Mouse (Mus musculus): ENCODE results near the gene Fn3krp. TPM values are rescaled to one million over a fixed set of nuclear protein-coding genes. Genes with fewer than 3 reads are reported as not detected.
A peak's percentile ranks its signal among the peaks of the same experiment; 100 is the strongest.

Gene Fn3krp
- total RNA-seq, 1 experiment: 9.9 TPM

GRCm38 (mm10) chr11:121442076-121442475, 20.9 kb downstream of the Fn3krp start:
- Histone ChIP-seq H3K4me1 (ENCODE audit: control insufficient read depth in 2 of 2, insufficient read depth in 2 of 2, low read length in 2 of 2, poor library complexity in 1 of 2) (0 out of 4 replicates have a peak, but pooled peaks cover 0 to 2% of the 10 kb centered on the region in 2 experiments), H3K9ac (ENCODE audit: insufficient read depth, low read depth, low read length, poor library complexity, severe bottlenecking) (no peak overlapping the region), H3K9me3 (ENCODE audit: control insufficient read depth, insufficient read depth, low read depth, low read length) (no peaks in the 10 kb centered on the region), H3K36me3 (ENCODE audit: control insufficient read depth, insufficient read depth, low read length, poor library complexity, severe bottlenecking) (no peaks in the 10 kb centered on the region), H3K27ac (ENCODE audit: insufficient read depth, low read depth, low read length, poor library complexity, severe bottlenecking) (no peak overlapping the region), H3K4me3 (ENCODE audit: insufficient read depth in 1 of 2, low read depth in 1 of 2, low read length in 2 of 2, poor library complexity in 1 of 2, severe bottlenecking in 1 of 2) (no peak overlapping the region)
- in situ Hi-C loops (cut with MboI; ENCODE audit: low sequenced_read_pairs in 2 of 2, unreplicated experiment in 2 of 2): no loop called here
- TF ChIP-seq CHD2 (IDR thresholded peaks at IDR 0.05; ENCODE audit: low read depth, low read length) (no peak), ZC3H11A (IDR thresholded peaks at IDR 0.05; ENCODE audit: borderline replicate concordance, low read depth, low read length) (no peak)
- DNase-seq (ENCODE audit: low read depth, low spot score): no peak

- Histone ChIP-seq H3K9ac (ENCODE audit: insufficient read depth, low read depth, low read length, poor library complexity, severe bottlenecking) (no peak overlapping the region), H3K9me3 (ENCODE audit: control insufficient read depth, insufficient read depth, low read depth, low read length) (no peaks in the 10 kb centered on the region), H3K27ac (ENCODE audit: insufficient read depth, low read depth, low read length, poor library complexity, severe bottlenecking) (no peak overlapping the region), H3K4me1 (ENCODE audit: control insufficient read depth in 2 of 2, insufficient read depth in 2 of 2, low read length in 2 of 2, poor library complexity in 1 of 2) (peaks cover 2 to 4% of the 10 kb centered on the region in 2 experiments; a peak in 3 of 4 replicates), H3K4me3 (ENCODE audit: insufficient read depth in 1 of 2, low read depth in 1 of 2, low read length in 2 of 2, poor library complexity in 1 of 2, severe bottlenecking in 1 of 2) (peak overlapping the region; percentile 87 to 99; a peak in 3 of 4 replicates), H3K36me3 (ENCODE audit: control insufficient read depth, insufficient read depth, low read length, poor library complexity, severe bottlenecking) (peaks cover 5% of the 10 kb centered on the region; the same call in 1 of the 2 replicates)
- TF ChIP-seq MAFK (IDR thresholded peaks at IDR 0.05; ENCODE audit: insufficient read depth, low read depth, low read length) (no peak), HCFC1 (IDR thresholded peaks at IDR 0.05; ENCODE audit: borderline replicate concordance, insufficient read depth, low read length) (no peak), ZNF384 (IDR thresholded peaks at IDR 0.05; ENCODE audit: low read depth, low read length) (no peak), ZC3H11A (IDR thresholded peaks at IDR 0.05; ENCODE audit: borderline replicate concordance, low read depth, low read length) (no peak), CHD2 (IDR thresholded peaks at IDR 0.05; ENCODE audit: low read depth, low read length) (no peak)
- in situ Hi-C loops (cut with MboI; ENCODE audit: low sequenced_read_pairs in 2 of 2, unreplicated experiment in 2 of 2): no loop called here
- DNase-seq (ENCODE audit: low read depth, low spot score): no peak
Observed at GRCm38 (mm10) chr11:121451216-121451726, 30.1 kb downstream of the Fn3krp start.

DNA sequence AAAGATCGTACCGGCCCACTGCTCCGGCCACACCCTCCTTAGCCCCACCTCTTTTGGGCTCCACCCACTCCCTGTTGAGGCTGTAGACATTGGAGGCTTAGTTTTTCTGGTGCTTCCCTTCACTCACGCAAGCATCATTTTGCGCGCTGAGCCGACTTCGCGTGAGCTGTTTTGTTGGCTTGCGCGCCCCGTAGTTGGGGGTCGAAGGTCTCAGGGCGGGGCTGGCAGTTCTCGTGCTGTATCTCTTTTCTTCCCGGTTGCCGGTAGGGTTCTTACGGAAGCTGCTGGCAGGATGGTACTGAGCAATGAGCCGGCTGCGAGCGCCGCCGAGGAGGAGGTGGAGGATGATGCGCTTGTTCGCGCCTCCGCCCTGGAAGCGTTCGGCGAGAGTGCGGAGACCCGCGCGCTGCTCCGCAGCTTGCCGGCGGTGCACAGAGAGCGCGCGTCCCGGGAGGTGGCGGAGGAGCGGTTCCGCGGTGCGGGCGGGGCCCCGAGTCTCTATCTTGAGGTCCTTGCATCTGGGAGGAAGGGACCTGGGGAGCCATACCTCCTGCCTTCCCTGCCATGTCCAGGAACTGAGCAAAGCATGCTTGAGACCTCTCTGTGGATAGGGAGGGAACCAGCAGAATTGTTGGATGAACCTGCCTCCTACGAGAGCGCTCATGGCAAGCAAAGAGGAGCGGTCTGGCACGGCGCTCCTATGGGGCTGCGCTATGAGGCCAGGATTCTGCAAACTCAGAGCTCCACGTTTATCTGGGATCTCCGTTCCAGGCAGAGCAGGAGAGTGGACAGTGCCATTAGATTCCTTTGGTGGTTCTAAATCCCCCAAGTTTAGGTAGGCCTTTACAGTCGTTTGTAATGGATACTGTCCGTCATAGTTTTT, 30.8 kb downstream of the Fn3krp start, which contains the start of gene Tbcd:
TSS of gene Tbcd (plus strand) at position 197 of the 883 bp plus-strand sequence.
- in situ Hi-C loops (cut with MboI; ENCODE audit: low sequenced_read_pairs in 2 of 2, unreplicated experiment in 2 of 2): no loop called here
- peak; percentile 94 for DNase-seq (ENCODE audit: low read depth, low spot score)
- peak within 1 kb of the TSS; percentile 87 to 99 for H3K4me3 ChIP-seq (ENCODE audit: insufficient read depth in 1 of 2, low read depth in 1 of 2, low read length in 2 of 2, poor library complexity in 1 of 2, severe bottlenecking in 1 of 2)
- H3K9me3 ChIP-seq (ENCODE audit: control insufficient read depth, insufficient read depth, low read depth, low read length): no peaks in the 10 kb centered on the region
- H3K36me3 ChIP-seq (ENCODE audit: control insufficient read depth, insufficient read depth, low read length, poor library complexity, severe bottlenecking): peaks cover 5% of the 10 kb centered on the region; the same call in 1 of the 2 replicates
- H3K4me1 ChIP-seq (ENCODE audit: control insufficient read depth in 2 of 2, insufficient read depth in 2 of 2, low read length in 2 of 2, poor library complexity in 1 of 2): peaks cover 2 to 4% of the 10 kb centered on the region in 2 experiments; a peak in 3 of 4 replicates
- H3K9ac ChIP-seq (ENCODE audit: insufficient read depth, low read depth, low read length, poor library complexity, severe bottlenecking): peak within 1 kb of the TSS; percentile 81
- TF ChIP-seq MAFK (IDR thresholded peaks at IDR 0.05; ENCODE audit: insufficient read depth, low read depth, low read length) (0 out of 2 replicates have a peak, but pooled peaks have one; percentile 13), CHD2 (IDR thresholded peaks at IDR 0.05; ENCODE audit: low read depth, low read length) (peak; percentile 74; the same call in 1 of the 2 replicates), HCFC1 (IDR thresholded peaks at IDR 0.05; ENCODE audit: borderline replicate concordance, insufficient read depth, low read length) (peak; percentile 79), ZC3H11A (IDR thresholded peaks at IDR 0.05; ENCODE audit: borderline replicate concordance, low read depth, low read length) (no peak), ZNF384 (IDR thresholded peaks at IDR 0.05; ENCODE audit: low read depth, low read length) (no peak)
- no peak within 1 kb of the TSS; the same call in 1 of the 2 replicates for H3K27ac ChIP-seq (ENCODE audit: insufficient read depth, low read depth, low read length, poor library complexity, severe bottlenecking)

DNA sequence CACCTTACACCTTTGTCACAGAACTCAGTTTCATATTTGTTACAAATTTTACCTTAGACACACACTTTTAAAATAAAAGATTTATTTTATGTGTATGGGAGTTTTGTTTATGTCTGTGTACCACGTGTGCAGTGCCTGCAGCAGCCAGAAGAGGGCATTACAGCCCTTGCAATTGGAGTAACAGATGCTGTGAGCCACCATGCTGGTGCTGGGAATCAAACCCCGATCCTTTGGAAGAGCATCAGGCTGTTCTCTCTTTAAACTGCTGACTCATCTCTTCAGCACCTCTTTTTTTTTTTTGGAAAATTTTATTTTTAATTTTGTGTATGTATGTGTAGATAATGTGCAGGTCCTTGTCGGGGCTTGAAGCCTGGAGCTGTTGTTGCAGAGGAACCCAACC, 36.7 kb downstream of the Fn3krp start:
- Histone ChIP-seq H3K36me3 (ENCODE audit: control insufficient read depth, insufficient read depth, low read length, poor library complexity, severe bottlenecking) (peaks cover 16% of the 10 kb centered on the region), H3K27ac (ENCODE audit: insufficient read depth, low read depth, low read length, poor library complexity, severe bottlenecking) (no peak overlapping the region)
- in situ Hi-C loops (cut with MboI; ENCODE audit: low sequenced_read_pairs in 2 of 2, unreplicated experiment in 2 of 2): no loop called here

More for the DNA sequence above, 36.7 kb downstream of the Fn3krp start:
- H3K4me3 ChIP-seq (ENCODE audit: insufficient read depth in 1 of 2, low read depth in 1 of 2, low read length in 2 of 2, poor library complexity in 1 of 2, severe bottlenecking in 1 of 2): no peak overlapping the region
- TF ChIP-seq CHD2 (IDR thresholded peaks at IDR 0.05; ENCODE audit: low read depth, low read length) (no peak), ZC3H11A (IDR thresholded peaks at IDR 0.05; ENCODE audit: borderline replicate concordance, low read depth, low read length) (no peak), MAFK (IDR thresholded peaks at IDR 0.05; ENCODE audit: insufficient read depth, low read depth, low read length) (peak; percentile 92), ZNF384 (IDR thresholded peaks at IDR 0.05; ENCODE audit: low read depth, low read length) (no peak), HCFC1 (IDR thresholded peaks at IDR 0.05; ENCODE audit: borderline replicate concordance, insufficient read depth, low read length) (no peak)
- H3K4me1 ChIP-seq (ENCODE audit: control insufficient read depth in 2 of 2, insufficient read depth in 2 of 2, low read length in 2 of 2, poor library complexity in 1 of 2): peaks cover 0 to under 1% of the 10 kb centered on the region in 2 experiments; a peak in 1 of 4 replicates
- DNase-seq (ENCODE audit: low read depth, low spot score): no peak
- no peaks in the 10 kb centered on the region for H3K9me3 ChIP-seq (ENCODE audit: control insufficient read depth, insufficient read depth, low read depth, low read length)
- H3K9ac ChIP-seq (ENCODE audit: insufficient read depth, low read depth, low read length, poor library complexity, severe bottlenecking): no peak overlapping the region

Data from ES-E14 (cell line).